Mouse (Mus musculus): ENCODE results near the gene Zfp40.
"Not testable (repeated sequence)": the region's sequence is repeated elsewhere in the genome, so short reads cannot be mapped to it uniquely, and the experiment has no call there.

Zfp40 gene

DNA sequence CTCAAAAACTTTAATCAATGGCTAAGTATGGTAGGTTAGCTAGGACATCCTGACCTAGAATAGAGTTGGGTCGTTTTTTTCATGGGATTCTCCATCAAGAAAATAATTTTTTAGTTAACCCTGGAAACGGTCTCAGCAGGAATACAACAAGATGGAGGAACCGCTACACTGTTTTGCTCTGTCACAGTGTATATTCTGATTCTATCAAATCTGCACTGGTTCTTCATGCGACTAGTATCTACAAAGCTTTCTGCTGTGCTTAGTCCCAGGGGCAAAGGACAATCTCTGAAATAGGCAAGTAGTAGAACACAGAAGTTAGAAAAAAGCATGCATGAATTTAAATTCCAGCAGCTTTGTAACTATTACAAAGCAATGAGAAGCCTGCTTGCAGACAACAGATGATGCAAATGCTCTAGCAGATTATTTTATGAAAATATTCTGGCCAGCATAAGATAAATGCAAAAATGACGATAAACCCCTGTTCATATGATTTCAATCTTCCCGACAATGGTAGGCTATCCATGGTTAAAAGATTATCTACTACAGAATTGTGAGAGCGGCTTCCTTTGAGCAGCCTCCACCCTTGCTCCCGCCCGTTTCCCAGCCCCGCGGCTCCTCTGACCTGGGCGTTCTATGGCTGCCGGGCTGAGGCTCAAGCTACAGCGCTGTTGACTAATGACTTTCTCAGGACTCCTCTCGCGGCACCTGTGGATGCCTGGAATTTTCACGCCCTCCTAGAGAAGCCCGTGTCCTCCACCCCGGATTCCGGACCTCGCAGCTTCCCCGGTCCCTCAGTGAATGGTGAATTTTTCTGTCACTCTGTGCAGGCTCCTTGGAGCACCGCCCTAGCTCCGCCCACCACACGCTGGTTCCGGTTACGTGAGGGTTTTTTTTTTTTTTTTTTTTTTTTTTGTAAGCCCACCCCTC is at the start of gene Zfp40:
Gene Zfp40 (minus strand): TSS at position 800 of the 927 bp plus-strand sequence.
- DNase-seq (ENCODE audit: low spot score): peak; percentile 87

DNA sequence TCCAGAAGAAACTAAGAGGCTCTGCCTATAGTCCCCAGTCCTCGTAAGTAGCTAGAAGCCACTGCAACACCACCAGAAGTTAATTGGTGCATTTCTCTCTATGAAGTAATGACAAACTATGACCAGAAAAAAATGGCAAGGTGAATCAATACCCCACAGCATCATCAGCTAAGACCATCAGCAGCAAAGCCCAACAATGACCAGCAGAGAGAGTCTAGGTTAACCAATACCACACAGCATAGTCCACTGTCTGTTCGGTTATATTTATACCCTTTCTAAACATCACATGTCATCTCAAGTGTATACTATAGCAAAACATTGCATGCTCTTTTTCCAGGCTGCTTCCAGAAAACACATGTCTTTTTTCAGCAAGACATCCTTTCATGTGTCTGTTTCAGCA is 25.3 kb upstream of the Zfp40 start:
- no peak for DNase-seq (ENCODE audit: low spot score)

DNA sequence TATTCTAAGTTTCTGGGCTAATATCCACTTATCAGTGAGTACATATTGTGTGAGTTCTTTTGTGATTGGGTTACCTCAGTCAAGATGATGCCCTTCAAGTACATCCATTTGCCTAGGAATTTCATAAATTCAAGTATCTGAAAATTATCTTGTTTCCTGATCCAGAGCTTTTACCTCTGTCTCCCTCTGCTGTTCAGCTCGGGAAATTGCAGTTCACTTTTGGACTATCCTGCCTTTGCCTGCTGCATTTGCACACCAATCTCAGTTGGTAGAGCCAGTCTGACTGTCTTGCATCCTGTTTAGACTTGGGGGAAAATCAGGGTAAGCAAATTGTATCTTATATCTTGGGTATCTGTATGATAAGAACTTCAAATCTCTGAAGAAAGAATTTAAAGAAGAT is 6.8 kb upstream of the Zfp40 start:
- not testable (repeated sequence) for DNase-seq (ENCODE audit: low spot score)

DNA sequence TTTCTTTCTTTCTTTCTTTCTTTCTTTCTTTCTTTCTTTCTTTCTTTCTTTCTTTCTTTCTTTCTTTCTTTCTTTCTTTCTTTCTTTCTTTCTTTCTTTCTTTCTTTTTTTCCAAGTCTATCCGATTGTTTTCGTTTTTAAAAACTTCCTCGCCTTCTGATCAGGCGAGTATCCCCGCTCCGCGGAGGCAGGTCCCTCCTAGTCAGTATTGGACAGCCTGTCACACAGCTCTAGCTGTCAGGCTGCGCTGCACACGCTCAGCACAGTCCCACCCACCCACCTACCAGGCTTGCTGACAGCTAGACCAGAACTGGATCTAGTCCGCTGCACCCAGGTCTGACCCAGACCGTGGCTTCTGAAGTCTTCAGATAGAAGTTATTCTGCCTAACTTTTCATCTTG is 389 bp upstream of the Zfp40 start:
- peak; percentile 41 for DNase-seq (ENCODE audit: low spot score)

DNA sequence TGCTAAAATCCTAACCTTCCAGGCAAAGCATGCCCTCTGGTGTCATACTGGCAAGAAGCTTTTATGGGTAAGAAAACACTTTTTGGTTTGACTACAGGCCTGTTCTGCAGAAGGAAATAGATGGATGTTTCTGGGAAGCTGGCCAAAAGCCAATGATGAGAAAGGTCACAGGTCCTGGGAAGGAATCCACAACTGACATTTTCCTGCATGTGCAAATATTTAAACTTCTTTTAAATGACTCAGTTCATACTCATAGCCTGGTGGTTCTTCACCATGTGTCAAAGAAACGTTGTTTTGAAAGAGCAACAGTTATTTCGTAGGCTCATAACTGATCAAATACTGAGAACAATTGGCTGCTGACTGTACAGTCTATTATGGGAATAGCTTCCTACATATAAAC is 5.4 kb downstream of the Zfp40 start:
- DNase-seq (ENCODE audit: low spot score): no peak
